Mouse (Mus musculus) thymus, adult 2 months (tissue): ENCODE measurements at regions not wholly inside any gene's neighbourhood (a gene's known extent, or its start where the extent isn't known, plus 50 kb on each side); places are given as distances from the start of the nearest gene placed in this dataset.
A peak's percentile ranks its signal among the peaks of the same experiment; 100 is the strongest.

Source experiments
- CTCF ChIP-seq: fragments of 200-500 bp; IDR thresholded peaks from 2 replicates; pipeline ENCODE4 v1.5.1; 2012; ENCODE audit warnings: mild to moderate bottlenecking, control low read depth, low read length, moderate library complexity, borderline replicate concordance; ENCODE audit not compliant: control insufficient read depth, poor library complexity, insufficient read depth; ENCODE audit errors: extremely low read depth
- POLR2A ChIP-seq: fragments of 200-500 bp; IDR thresholded peaks from 2 replicates; pipeline ENCODE4 v1.6.1; 2012; ENCODE audit warnings: mild to moderate bottlenecking, low read length, control low read depth, moderate library complexity; ENCODE audit not compliant: control insufficient read depth, poor library complexity, insufficient read depth; ENCODE audit errors: extremely low read depth

DNA sequence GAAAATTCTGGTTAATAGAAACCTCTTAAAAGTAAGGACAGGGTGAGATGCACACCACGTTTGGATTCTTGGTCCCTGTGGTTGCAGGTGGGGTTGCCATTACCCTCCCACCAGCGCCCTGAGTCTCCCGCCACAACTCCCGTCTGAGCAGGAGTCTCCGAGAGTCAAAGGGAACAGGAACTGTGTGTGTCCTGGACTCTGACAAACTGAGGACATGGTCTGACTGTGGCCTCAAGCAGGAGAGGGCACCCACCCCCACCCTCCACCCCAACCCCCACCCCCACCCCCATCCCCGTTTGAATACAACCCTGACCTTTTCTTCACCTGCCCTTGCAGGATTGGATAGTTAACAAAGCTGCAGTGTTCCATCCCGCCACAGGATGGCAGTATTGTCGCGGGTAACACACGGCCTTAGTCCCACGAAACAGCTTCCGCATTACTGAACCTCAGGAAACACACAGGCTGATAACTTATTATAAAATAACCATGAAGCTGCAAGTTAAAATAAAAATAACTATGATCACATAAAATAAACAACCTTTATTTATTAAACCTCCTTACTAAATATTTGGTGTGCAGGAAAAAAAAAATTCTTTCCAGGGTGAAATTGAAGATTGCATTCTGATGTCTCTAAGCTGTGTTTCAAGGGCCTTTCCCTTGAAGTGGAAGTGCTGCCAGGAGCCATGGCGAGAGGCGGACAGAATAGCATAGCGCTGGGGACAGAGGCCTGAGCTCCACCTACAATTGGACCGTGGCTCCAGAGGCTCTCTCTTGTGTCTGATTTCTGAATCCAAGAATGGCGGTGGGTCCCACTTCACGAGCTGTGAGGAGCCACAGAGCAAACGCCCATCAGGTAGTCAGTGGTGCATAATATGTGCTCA is 90.2 kb upstream of the Gpr12 start:
- peak; percentile 39; the same call in 1 of the 2 replicates for TF ChIP-seq CTCF
- TF ChIP-seq POLR2A = no peak
